Mouse (Mus musculus): ENCODE data around the gene Hist1h2ad. TPM values are rescaled to one million over a fixed set of nuclear protein-coding genes. Genes with fewer than 3 reads are reported as not detected.
"Not testable (repeated sequence)": the region's sequence is repeated elsewhere in the genome, so short reads cannot be mapped to it uniquely, and the experiment has no call there.

Hist1h2ad gene
- total RNA-seq, 2 experiments from 2014 or later = 2.0 to 4.1 TPM

DNA sequence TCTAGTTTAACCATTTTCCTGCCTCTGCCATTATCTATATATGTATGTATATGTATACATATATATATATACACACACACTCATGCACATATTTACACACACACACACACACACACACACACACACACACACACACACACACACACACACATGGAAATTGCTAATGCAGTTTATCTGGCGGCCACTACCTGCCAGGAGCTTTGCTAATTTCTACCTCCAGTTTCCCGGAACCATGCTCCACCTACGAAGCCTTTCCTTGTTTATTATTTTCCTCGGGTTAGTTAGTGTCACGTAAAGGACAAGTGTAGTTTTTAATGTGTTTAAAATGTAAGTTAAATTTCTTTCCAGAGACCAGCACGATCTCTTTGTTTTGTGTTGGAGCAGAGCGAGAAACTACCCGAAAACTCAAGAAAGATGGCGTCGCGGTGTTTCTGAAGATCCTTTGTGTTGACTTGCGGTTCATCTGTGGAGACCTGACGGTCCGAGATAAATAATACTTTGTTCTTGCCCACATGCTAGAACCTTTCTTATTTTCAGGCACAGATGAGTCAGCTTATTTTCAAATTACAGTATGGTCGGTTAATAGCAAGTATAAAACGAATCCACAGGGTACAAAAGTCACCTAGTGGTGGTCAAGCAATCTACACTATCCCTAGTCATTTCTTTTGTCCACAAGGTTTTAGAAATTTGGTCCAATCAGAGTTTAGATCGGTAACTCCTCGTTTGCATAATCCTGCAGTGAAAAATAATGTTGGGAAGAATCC is 11.3 kb upstream of the Hist1h2ad start:
- peak in 1 of 2 experiments; percentile 51 for DNase-seq

- no peak for DNase-seq
Observed at GRCm38 (mm10) chr13:23564482-23564881, 9.7 kb upstream of the Hist1h2ad start.

- DNase-seq = not testable (repeated sequence)
Observed at GRCm38 (mm10) chr13:23570261-23571021, 3.7 kb upstream of the Hist1h2ad start.

- DNase-seq = peak; percentile 81 to 82
Observed at GRCm38 (mm10) chr13:23571022-23571503, 3.1 kb upstream of the Hist1h2ad start, which contains the start of the genes Hist1h2ae and Hist1h2bg. Gene Hist1h2ae, minus strand, starts transcription at chr13:23571220. Gene Hist1h2bg, plus strand, starts transcription at chr13:23571396.

DNA sequence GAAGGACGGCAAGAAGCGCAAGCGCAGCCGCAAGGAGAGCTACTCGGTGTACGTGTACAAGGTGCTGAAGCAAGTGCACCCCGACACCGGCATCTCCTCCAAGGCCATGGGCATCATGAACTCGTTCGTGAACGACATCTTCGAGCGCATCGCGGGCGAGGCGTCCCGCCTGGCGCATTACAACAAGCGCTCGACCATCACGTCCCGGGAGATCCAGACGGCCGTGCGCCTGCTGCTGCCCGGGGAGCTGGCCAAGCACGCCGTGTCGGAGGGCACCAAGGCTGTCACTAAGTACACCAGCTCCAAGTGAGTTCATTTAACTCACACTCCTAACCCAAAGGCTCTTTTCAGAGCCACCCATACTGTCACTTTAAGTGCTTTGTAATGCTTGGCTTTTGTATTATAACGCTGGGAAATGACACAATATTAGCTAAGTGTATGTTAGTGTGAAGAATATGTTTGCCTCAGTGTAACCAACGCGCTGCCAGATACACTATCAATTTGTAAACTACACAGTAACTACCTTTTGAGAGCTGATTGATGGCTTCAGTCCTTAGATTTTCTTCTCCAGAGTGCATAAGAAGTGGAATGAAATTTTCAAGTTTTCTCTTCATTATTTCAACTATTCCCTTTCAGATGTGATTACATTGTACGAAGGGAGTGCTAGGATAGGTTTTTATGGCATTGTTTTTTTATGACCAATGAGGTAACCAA is 2.5 kb upstream of the Hist1h2ad start:
- DNase-seq = not testable (repeated sequence)

- no peak for DNase-seq
Observed at GRCm38 (mm10) chr13:23572218-23573033, 1.8 kb upstream of the Hist1h2ad start.

- not testable (repeated sequence) for DNase-seq
Observed at GRCm38 (mm10) chr13:23573034-23573897, 915 bp upstream of the Hist1h2ad start.

GRCm38 (mm10) chr13:23574546-23575170 is 477 bp downstream of the Hist1h2ad start:
- DNase-seq = not testable (repeated sequence)

DNA sequence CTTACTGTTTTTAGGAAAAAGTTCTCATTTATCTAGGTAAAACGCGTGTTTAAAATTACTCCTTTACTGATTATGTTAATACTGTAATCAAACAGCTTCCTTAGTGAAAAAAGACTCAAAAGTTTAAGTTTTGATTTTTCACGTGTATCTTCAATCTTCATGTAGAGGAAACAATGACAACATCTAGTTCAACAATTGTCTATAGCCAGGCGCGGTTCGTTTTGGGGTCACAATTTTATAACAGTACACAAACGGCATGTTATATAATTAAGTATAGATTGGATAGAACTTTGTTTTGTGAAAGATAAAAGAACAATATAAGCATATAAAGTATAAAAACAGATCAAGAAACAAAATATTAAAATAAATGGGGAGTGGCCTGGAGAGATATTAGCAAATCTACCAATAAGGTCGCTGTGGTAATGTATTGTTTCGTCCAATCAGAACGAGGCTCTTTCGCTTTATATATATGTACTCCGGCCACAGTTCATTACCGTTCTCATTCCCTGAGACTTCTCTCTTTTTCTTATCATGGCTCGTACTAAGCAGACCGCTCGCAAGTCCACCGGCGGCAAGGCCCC is 1.2 kb downstream of the Hist1h2ad start, which contains the start of gene Hist1h3d:
Gene Hist1h3d (plus strand): TSS at position 493 of the 581 bp plus-strand sequence.
- peak; percentile 66 to 68 for DNase-seq

- DNase-seq = not testable (repeated sequence)
Observed at GRCm38 (mm10) chr13:23575864-23576313, 1.7 kb downstream of the Hist1h2ad start.

DNA sequence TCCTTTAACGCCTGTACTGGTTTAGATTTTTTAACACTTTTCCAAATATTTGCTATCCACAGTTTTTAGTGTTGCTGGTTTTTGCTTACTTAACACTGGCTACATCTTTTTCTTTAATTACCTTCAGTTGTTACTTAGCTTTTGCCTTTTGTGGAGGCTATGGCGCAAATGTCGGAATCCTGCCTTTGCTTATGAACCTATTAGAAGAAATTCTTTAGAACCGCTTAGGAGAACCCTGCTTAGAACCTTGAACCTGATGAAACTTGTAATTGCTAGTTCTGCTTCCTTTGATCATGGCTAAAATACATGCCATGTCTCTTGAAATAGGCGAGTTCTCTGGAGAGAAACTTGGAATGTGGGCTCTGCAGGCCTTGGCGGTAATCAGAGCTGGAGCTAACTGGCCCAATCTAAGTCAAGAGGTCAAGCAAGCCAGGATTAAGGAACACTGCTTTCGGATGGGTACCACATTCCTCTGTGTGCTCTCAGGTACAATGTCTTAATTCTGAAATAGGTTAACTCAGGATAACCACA is 2.2 kb downstream of the Hist1h2ad start:
- no peak for DNase-seq

DNA sequence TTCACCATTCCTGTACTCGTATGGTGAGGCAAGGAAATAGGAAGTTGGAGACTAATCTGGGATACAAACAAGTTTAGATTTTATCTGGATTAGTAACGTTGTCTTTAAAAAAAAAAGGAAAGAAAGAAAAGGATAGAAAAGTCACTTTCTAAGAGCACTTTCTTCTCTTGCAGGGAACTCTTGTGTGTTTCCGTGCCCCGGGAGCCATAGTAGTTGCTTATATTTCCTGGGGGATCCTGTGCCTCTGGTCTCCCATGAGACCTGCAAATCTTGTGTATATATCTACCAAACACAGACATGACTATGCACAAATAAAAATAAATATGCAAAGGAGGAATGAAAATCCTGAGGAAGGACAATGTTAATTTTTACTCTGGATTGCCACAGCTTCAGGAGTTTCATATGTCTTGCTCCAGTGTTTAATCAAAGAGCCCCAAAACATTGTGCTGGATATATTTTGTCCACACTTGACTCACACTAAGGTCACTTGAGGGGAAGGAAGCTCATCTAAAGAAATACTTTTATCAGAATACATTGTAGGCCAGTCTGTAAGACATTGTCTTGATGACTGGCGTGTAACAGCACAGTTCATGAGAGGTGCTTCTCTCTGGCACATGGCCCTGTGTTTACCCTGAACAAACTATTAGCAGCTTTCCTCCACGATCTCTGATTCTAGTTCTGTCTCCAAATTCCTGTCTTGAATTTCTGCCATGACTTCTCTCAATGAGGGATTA is 2.9 kb downstream of the Hist1h2ad start:
- no peak for DNase-seq

GRCm38 (mm10) chr13:23577835-23578234 is 3.7 kb downstream of the Hist1h2ad start:
- no peak for DNase-seq

- DNase-seq = peak; percentile 98 to 100
Observed at GRCm38 (mm10) chr13:23581408-23582218, 7.4 kb downstream of the Hist1h2ad start, which contains the start of gene Hist1h4d. Gene Hist1h4d, plus strand, starts transcription at chr13:23581598.

DNA sequence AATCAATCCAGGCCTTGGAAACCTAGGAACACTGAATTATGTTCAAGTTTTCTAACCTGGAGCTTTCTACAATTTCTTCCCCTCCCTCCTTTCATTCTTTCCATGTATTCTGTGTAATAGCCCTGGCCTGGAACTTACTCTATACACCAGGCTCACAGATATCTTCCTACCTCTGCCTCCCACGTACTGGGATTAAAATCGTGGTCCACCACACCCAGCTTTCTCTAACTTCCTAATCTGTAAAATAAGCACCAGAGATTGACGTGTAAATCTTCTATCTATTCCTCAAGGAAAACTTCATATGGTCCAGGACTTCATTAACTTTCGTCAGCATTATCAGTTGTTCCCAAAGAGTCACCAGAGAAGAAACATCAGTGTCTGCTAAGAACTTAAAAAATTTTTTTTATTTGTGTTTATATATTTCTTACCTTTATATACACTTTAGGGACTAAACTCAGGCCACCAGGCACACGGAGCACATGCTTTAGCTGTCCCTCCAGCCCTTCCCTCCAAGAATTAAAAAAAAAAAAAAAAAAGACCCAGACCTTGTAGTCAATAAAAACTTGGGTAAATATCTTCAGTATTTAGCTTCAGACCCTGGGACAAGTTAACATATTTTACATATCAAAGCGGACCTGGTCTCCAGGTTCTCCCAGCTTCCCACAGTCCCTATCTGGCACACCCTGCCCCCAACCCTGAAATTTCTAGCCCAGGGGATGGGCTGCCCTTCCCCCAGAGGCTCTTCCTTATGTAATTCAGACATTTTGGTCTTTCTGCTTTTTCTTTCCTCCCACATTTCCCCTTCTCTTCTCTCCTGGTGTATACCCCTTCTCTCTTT is 8.3 kb downstream of the Hist1h2ad start:
- no peak for DNase-seq

DNA sequence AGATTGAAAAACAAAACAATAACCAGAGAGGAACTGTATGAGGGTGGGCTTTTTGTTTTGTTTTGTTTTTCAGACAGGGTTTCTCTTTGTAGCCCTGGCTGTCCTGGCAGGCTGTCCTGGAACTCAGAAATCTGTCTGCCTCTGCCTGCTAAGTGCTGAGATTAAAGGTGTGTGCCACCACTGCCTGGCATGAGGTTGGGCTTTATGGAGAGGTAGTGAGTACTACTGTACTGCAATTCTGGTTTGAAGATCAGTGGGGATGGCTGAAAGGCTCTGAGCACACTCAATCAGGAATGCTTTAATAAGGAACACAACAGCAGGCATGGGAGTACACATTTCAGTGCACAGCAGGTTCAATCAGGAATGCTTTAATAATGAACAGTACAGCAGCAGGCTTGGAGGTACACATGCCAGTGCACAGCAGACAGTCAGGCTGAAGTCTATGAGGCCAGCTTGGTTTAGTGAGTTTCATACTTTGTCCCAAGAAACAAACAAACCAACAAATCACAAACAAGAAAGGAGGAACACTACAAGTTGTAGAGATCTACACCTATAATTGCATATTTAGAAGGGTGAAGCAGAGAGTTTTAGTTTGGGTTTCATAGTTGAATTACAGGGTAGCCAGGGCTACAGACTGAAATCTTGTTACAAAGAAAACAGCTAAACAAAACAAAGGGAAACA is 9.3 kb downstream of the Hist1h2ad start:
- no peak for DNase-seq

Measured in heart, adult 18-20 months (tissue).